Mouse (Mus musculus) forebrain, postnatal 0 days (tissue): ENCODE results near the gene Cop1. TPM values are rescaled to one million over a fixed set of nuclear protein-coding genes. Genes with fewer than 3 reads are reported as not detected.
A peak's percentile ranks its signal among the peaks of the same experiment; 100 is the strongest.
"Not testable (repeated sequence)": the region's sequence is repeated elsewhere in the genome, so short reads cannot be mapped to it uniquely, and the experiment has no call there.

Source experiments
- ATAC-seq: fragments of 200-750 bp; cut with Nextera tagmentation; 2 replicates; pipeline ENCODE4 v1.8.0; 2017; ENCODE audit warnings: mild to moderate bottlenecking, moderate library complexity
- DNase-seq: peaks from one replicate; pipeline ENCODE4 v3.0.0-alpha.2; 2015
- H3K27ac ChIP-seq: fragments of 300-500 bp; sonication (generic); 2 replicates; pipeline ENCODE4 v1.5.1; 2014; ENCODE audit warnings: low read depth, mild to moderate bottlenecking, antibody characterized with exemption, low read length, moderate library complexity, mixed read lengths
- H3K27me3 ChIP-seq: fragments of 300-500 bp; sonication (generic); 2 replicates; pipeline ENCODE4 v1.6.1; 2014; ENCODE audit warnings: mild to moderate bottlenecking, low read length, mixed read lengths; ENCODE audit not compliant: insufficient read depth
- H3K36me3 ChIP-seq: fragments of 300-500 bp; sonication (generic); 2 replicates; pipeline ENCODE4 v1.6.1; 2014; ENCODE audit warnings: mild to moderate bottlenecking, moderate library complexity; ENCODE audit not compliant: insufficient read depth
- H3K4me1 ChIP-seq: fragments of 300-500 bp; sonication (generic); 2 replicates; pipeline ENCODE4 v1.6.1; 2014; ENCODE audit warnings: antibody characterized with exemption; ENCODE audit not compliant: insufficient read depth
- H3K4me2 ChIP-seq: fragments of 300-500 bp; sonication (generic); 2 replicates; pipeline ENCODE4 v1.6.1; 2014; ENCODE audit warnings: low read depth, mild to moderate bottlenecking, moderate library complexity
- H3K4me3 ChIP-seq: fragments of 300-500 bp; sonication (generic); 2 replicates; pipeline ENCODE4 v1.5.1; 2014; ENCODE audit warnings: low read depth, low read length, mixed read lengths
- H3K9ac ChIP-seq: fragments of 300-500 bp; sonication (generic); 2 replicates; pipeline ENCODE4 v1.6.1; 2014; ENCODE audit warnings: mild to moderate bottlenecking
- H3K9me3 ChIP-seq: fragments of 300-500 bp; sonication (generic); 2 replicates; pipeline ENCODE4 v1.6.1; 2016; ENCODE audit warnings: low read length
- CTCF ChIP-seq: sonication (generic); IDR thresholded peaks from 2 replicates; pipeline ENCODE4 v1.5.1; 2016; ENCODE audit warnings: antibody characterized with exemption, control low read depth, low read depth
- WGBS: fragments of 180-500 bp; shearing (Covaris S2); extraction: QIAGEN DNeasy Blood & Tissue Kit; methylation state at CpG from one replicate; pipeline ENCODE4 v1.1.7; 2014; 5-methylcytosine and 5-hydroxymethylcytosine counted together
- polyA plus RNA-seq: library from polyadenylated mRNA; unstranded; fragments of >200 nt; fragmentation: Nextera tagmentation; extraction: Ambion mirVana; gene quantifications from 2 replicates; pipeline ENCODE4 v1.2.1, GENCODE M21; 2015
- total RNA-seq: library from RNA; depleted of rRNA; stranded (reverse); fragments of >200 nt; gene quantifications from 2 replicates; pipeline ENCODE4 v1.2.3, GENCODE M21; 2014

Gene Cop1
- total and polyA plus RNA-seq, 2 experiments from 2014 or later, result 61.0 to 147 TPM

- Histone ChIP-seq H3K27me3 (no peaks in the 10 kb centered on the region), H3K27ac (no peak overlapping the region), H3K4me3 (no peak overlapping the region), H3K9ac (no peak overlapping the region), H3K36me3 (no peaks in the 10 kb centered on the region), H3K4me1 (no peaks in the 10 kb centered on the region), H3K4me2 (no peak overlapping the region), H3K9me3 (no peaks in the 10 kb centered on the region)
- no peak for DNase-seq
- TF ChIP-seq CTCF, result no peak
- ATAC-seq, result no peak
- 70% methylated on average over 2 of the region's 2 CpGs for WGBS
Observed at GRCm38 (mm10) chr1:159222046-159222445, 10.1 kb upstream of the Cop1 start.

DNA sequence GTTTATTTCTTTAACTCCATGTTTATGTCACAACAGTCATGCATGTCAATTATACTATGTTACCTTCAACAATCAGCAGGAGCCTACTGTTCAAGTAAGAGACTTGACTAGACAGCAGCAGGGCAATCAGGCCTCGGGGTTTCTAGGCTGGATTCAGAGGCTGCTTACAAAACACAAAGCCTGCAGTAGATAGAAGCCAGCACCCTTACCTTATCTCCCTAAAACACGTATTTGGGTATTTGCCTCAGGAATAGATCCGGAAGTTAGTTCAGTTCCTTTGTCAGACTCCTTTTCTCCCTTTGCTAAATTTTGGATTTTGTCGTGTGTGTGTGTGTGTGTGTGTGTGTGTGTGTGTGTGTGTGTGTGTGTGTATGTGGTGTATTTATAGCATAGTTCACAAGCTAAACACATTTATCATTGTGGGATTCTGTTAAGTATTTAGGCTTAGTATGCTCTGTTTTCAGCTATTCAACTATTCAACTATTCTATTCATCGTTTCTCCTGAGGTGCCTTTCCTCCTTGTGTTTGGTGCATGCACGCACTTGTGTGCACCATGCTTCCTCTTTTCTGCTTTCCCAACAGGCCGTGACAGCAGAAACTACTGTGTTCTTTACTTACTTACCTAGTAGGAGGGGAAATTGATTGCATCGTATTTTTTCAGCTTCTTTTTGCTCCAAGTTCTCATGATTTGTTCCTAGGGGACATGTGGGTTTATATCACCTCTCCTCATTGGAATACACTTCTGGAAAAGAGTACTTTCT lies 6.9 kb upstream of the Cop1 start:
- H3K9ac ChIP-seq, result no peak overlapping the region
- H3K4me1 ChIP-seq, result no peaks in the 10 kb centered on the region
- no peaks in the 10 kb centered on the region for H3K9me3 ChIP-seq
- no peaks in the 10 kb centered on the region for H3K27me3 ChIP-seq
- WGBS, result 76% methylated on average over 8 of the region's 8 CpGs
- no peak overlapping the region for H3K4me3 ChIP-seq
- H3K27ac ChIP-seq, result no peak overlapping the region
- no peak overlapping the region for H3K4me2 ChIP-seq
- DNase-seq, result no peak
- TF ChIP-seq CTCF, result no peak
- H3K36me3 ChIP-seq, result no peaks in the 10 kb centered on the region
- no peak for ATAC-seq

DNA sequence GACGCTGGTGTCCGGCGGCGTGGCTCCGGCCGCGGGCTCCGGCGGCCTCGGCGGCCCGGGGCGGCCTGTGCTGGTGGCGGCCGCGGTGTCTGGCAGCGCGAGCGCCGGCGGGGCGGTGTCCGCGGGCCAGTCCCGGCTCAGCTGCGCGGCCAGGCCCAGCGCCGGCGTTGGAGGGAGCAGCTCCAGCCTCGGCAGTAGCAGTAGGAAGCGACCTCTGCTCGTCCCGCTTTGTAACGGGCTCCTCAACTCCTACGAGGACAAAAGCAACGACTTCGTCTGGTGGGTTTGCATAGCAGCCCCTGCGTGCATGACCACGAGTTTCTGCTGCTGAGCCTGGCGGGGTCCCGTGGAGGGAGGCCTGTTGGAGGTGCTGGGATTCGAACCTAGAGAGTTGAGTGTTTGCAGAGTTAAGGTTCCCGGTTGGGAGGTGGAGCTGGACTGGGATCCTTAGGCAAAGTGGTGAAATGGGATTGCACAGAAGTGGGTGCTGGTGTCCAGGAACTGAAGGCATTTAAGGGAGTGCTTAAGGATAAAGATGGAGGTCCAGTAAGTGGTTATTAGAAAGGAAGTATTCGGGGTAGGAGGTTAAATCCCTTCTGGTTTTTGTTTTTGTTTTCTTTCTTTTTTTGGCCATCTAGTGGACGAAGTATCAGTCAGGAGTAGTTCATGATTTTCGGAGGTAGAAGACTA lies 597 bp downstream of the Cop1 start:
- Histone ChIP-seq H3K27ac (peak overlapping the region; percentile 52; the same call in 1 of the 2 replicates), H3K4me3 (peak overlapping the region; percentile 64), H3K9ac (peak overlapping the region; percentile 76), H3K4me2 (peak overlapping the region; percentile 63), H3K4me1 (peaks cover 11% of the 10 kb centered on the region; the same call in 1 of the 2 replicates)
- WGBS, result under 1% methylated on average over 25 of the region's 47 CpGs
- DNase-seq, result peak; percentile 61
- H3K36me3 ChIP-seq, H3K9me3 ChIP-seq, H3K27me3 ChIP-seq: not testable (repeated sequence)
- ATAC-seq, result peak; percentile 52
- peak; percentile 21; the same call in 1 of the 2 replicates for TF ChIP-seq CTCF

DNA sequence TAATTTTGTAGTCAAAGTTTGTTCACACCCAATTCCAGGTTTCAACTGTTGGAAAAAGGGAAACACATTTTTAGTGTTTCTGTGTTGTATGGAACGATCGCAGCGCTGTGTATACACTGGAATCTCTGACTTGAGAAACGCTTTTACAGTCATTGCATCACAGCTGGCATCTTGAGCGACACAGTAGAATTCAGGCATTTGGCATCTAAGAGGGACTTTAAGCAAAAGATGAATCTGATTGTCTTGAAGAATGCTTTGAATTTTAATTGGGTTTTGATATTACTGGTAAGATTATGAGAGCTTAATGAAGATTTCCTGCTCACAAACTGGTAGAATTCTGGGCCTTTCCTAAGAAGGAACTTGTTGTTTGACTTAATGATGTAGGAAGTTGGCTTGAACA lies 1.3 kb downstream of the Cop1 start:
- TF ChIP-seq CTCF, result no peak
- DNase-seq (no peak), ATAC-seq (no peak)
- H3K4me2 ChIP-seq, result peak overlapping the region; percentile 63
- H3K4me3 ChIP-seq, result peak overlapping the region; percentile 64
- H3K36me3 ChIP-seq, result no peaks in the 10 kb centered on the region
- H3K9ac ChIP-seq, result peak overlapping the region; percentile 76
- H3K4me1 ChIP-seq, result peaks cover 11% of the 10 kb centered on the region; the same call in 1 of the 2 replicates
- 21% methylated on average over 5 of the region's 5 CpGs for WGBS
- no peak overlapping the region for H3K27ac ChIP-seq
- no peaks in the 10 kb centered on the region for H3K27me3 ChIP-seq
- no peaks in the 10 kb centered on the region for H3K9me3 ChIP-seq

GRCm38 (mm10) chr1:159234496-159234895 lies 2.4 kb downstream of the Cop1 start:
- Histone ChIP-seq H3K4me1 (peaks cover 11% of the 10 kb centered on the region; the same call in 1 of the 2 replicates), H3K4me3 (no peak overlapping the region), H3K9ac (no peak overlapping the region), H3K27ac (no peak overlapping the region), H3K9me3 (no peaks in the 10 kb centered on the region), H3K27me3 (no peaks in the 10 kb centered on the region), H3K4me2 (peak overlapping the region; percentile 63), H3K36me3 (no peaks in the 10 kb centered on the region)
- TF ChIP-seq CTCF, result no peak
- DNase-seq (no peak), ATAC-seq (no peak)
- 78% methylated on average over 2 of the region's 2 CpGs for WGBS

GRCm38 (mm10) chr1:159235674-159236073 lies 3.6 kb downstream of the Cop1 start:
- WGBS, result 80% methylated on average over 2 of the region's 2 CpGs
- Histone ChIP-seq H3K4me3 (no peak overlapping the region), H3K9ac (no peak overlapping the region), H3K36me3 (0 out of 2 replicates have a peak, but pooled peaks cover 5% of the 10 kb centered on the region), H3K4me1 (peaks cover 11% of the 10 kb centered on the region; the same call in 1 of the 2 replicates), H3K27me3 (no peaks in the 10 kb centered on the region), H3K9me3 (no peaks in the 10 kb centered on the region), H3K4me2 (no peak overlapping the region), H3K27ac (no peak overlapping the region)
- ATAC-seq, result no peak
- no peak for TF ChIP-seq CTCF
- no peak for DNase-seq

DNA sequence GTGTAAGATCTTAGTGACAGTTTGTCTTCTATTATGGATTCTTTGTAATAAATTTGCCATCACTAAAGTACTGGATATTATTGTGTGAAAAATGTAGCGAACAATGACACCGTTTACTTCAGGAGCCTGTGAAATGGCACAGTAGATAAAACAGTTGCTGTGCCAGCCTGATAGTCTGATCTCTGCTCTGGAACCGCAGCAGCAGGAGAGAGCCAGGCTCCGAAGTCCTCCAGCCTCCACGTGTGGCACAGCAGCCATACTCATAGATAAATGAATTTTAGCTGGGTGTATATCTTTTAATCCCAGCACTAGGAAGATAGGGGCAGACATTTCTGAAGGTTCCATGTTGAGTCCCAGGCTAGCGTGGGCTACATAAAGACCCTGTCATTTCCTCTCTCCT lies 6.0 kb downstream of the Cop1 start:
- Histone ChIP-seq H3K4me1 (peaks cover 11% of the 10 kb centered on the region; the same call in 1 of the 2 replicates), H3K27ac (no peak overlapping the region), H3K9ac (no peak overlapping the region), H3K36me3 (0 out of 2 replicates have a peak, but pooled peaks cover 5% of the 10 kb centered on the region), H3K9me3 (no peaks in the 10 kb centered on the region), H3K27me3 (no peaks in the 10 kb centered on the region), H3K4me3 (no peak overlapping the region), H3K4me2 (no peak overlapping the region)
- no peak for DNase-seq
- 80% methylated on average over 6 of the region's 6 CpGs for WGBS
- no peak for TF ChIP-seq CTCF
- ATAC-seq, result no peak
